22 mouse cellular contexts compared by ENCODE assay signal in the genomic region with DNA sequence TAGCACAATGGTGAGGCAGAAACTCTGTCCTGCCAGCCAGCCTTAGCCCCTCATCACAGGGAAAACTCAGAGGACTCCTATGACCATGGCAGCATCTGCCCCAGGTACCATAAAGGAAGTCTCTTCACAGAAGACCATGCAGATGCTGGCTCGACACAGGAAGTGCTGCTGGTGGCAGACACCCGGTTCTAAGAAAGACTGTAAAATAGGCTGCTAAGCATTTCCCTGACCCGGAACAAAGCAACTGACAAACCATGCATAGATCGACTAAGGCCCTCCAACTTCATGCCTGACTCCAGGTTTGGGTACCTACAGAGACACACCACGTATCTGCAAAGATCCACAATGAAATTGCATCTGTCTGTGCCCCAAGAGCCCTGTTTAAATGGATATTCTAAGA.
DNase-seq lines count a peak whose midpoint lies in the region; ATAC-seq and TF ChIP-seq lines count a peak whose summit lies in the region.
"Had no signal": no experiment of that assay in that cellular context is flagged by ENCODE, and none has a peak within 500 bp of the region (broad histone marks: within the 10 kb centered on the region; RNA-seq: fewer than 3 reads in every experiment).

No protein-coding gene starts in this region.

- peak; percentile 12 for DNase-seq in 416B (ENCODE audit: low read depth)
- DNase-seq in A20 (ENCODE audit: low read depth, low spot score) = peak; percentile 40
- DNase-seq in induced T-regulatory cell, adult 2 months (ENCODE audit: low read depth) = peak; percentile 71
- peak; percentile 57 for DNase-seq in thymus, adult 2 months
- no peak for DNase-seq in left cerebral cortex, postnatal 36 days (ENCODE audit: low spot score in 2 of 2)
- no peak for DNase-seq in cerebellum, postnatal 14 days
- DNase-seq in cerebellum, postnatal 10 days = no peak
- DNase-seq: adrenal gland, adult 8-10 months; cerebellum, adult 9-11 months; gastrocnemius, adult 2 months; heart, postnatal 14 days; kidney, adult 11 months had no signal

- H3K9ac ChIP-seq in forebrain, embryonic 16.5 days (replicated peaks; ENCODE audit: low read depth, low read length) = no peak overlapping the region
- H3K9ac ChIP-seq: embryonic facial prominence, embryonic 15.5 days; hindbrain, embryonic 15.5 days; liver, embryonic 14.5 days; midbrain, embryonic 15.5 days; stomach, embryonic 15.5 days had no signal

- H3K27me3 ChIP-seq in thymus, adult 2 months (ENCODE audit: control insufficient read depth, insufficient read depth, low read length) = no peaks in the 10 kb centered on the region
- H3K27me3 ChIP-seq in forebrain, embryonic 16.5 days (replicated peaks; ENCODE audit: control insufficient read depth, insufficient read depth, low read length) = no peaks in the 10 kb centered on the region
- H3K27me3 ChIP-seq: embryonic facial prominence, embryonic 15.5 days; hindbrain, embryonic 15.5 days; midbrain, embryonic 15.5 days; stomach, embryonic 15.5 days had no signal

- H3K4me1 ChIP-seq in thymus, adult 2 months (replicated peaks; ENCODE audit: control insufficient read depth, insufficient read depth, low read length) = peaks cover 45% of the 10 kb centered on the region
- no peaks in the 10 kb centered on the region; the same call in 1 of the 2 replicates for H3K4me1 ChIP-seq in forebrain, embryonic 16.5 days (replicated peaks; ENCODE audit: control insufficient read depth, insufficient read depth, low read length)
- H3K4me1 ChIP-seq: hindbrain, embryonic 15.5 days; stomach, embryonic 15.5 days had no signal

- intact Hi-C loops in left cerebral cortex, postnatal 36 days (cut with DNase I) = loop anchor here (5.0 kb wide), 1 partner anchor 145 kb away; no protein-coding TSS in a partner anchor

- no peak for ATAC-seq in forebrain, embryonic 16.5 days
- ATAC-seq: lung, postnatal 0 days; midbrain, embryonic 15.5 days had no signal

- H3K4me2 ChIP-seq in forebrain, embryonic 16.5 days (ENCODE audit: low read length) = no peak overlapping the region
- H3K4me2 ChIP-seq: embryonic facial prominence, embryonic 15.5 days; heart, embryonic 11.5 days; hindbrain, embryonic 15.5 days; midbrain, embryonic 15.5 days; stomach, embryonic 15.5 days had no signal

- under 1% methylated on average over 5 of the region's 5 CpGs for WGBS in thymus, adult 2 months
- WGBS in forebrain, embryonic 16.5 days = 85% methylated on average over 5 of the region's 5 CpGs

- no peaks in the 10 kb centered on the region for H3K36me3 ChIP-seq in thymus, adult 2 months (ENCODE audit: control insufficient read depth, insufficient read depth, low read length)
- H3K36me3 ChIP-seq in forebrain, embryonic 16.5 days (ENCODE audit: control insufficient read depth, insufficient read depth) = no peaks in the 10 kb centered on the region
- H3K36me3 ChIP-seq: embryonic facial prominence, embryonic 15.5 days; forebrain, embryonic 10.5 days; hindbrain, embryonic 15.5 days; midbrain, embryonic 15.5 days; stomach, embryonic 15.5 days had no signal

- H3K9me3 ChIP-seq in forebrain, embryonic 16.5 days (ENCODE audit: control insufficient read depth, low read length) = no peaks in the 10 kb centered on the region
- H3K9me3 ChIP-seq: embryonic facial prominence, embryonic 15.5 days; forebrain, embryonic 10.5 days; hindbrain, embryonic 15.5 days; midbrain, embryonic 15.5 days; stomach, embryonic 15.5 days had no signal

- no peak for TF ChIP-seq POLR2A in thymus, adult 2 months (IDR thresholded peaks at IDR 0.05; ENCODE audit: control insufficient read depth, extremely low read depth, insufficient read depth, low read length, poor library complexity)

- H3K4me3 ChIP-seq in thymus, adult 2 months (ENCODE audit: control insufficient read depth, insufficient read depth, low read length) = no peak overlapping the region
- no peak overlapping the region for H3K4me3 ChIP-seq in forebrain, embryonic 16.5 days (replicated peaks; ENCODE audit: low read length)
- H3K4me3 ChIP-seq: embryonic facial prominence, embryonic 15.5 days; forebrain, embryonic 10.5 days; gastrocnemius, adult 2 months; hindbrain, embryonic 15.5 days; midbrain, embryonic 15.5 days; stomach, embryonic 15.5 days had no signal

- peak overlapping the region; percentile 89 for H3K27ac ChIP-seq in thymus, adult 2 months (ENCODE audit: control insufficient read depth, insufficient read depth, low read length)
- no peak overlapping the region for H3K27ac ChIP-seq in forebrain, embryonic 16.5 days (ENCODE audit: low read length)
- H3K27ac ChIP-seq: embryonic facial prominence, embryonic 15.5 days; forebrain, embryonic 10.5 days; gastrocnemius, adult 2 months; hindbrain, embryonic 15.5 days; kidney, postnatal 0 days; liver, embryonic 14.5 days; stomach, embryonic 15.5 days had no signal

- no peak for TF ChIP-seq CTCF in thymus, adult 2 months (IDR thresholded peaks at IDR 0.05; ENCODE audit: borderline replicate concordance, control insufficient read depth, extremely low read depth, insufficient read depth, low read length, poor library complexity)

Comparison
In these comparisons a context has a peak if more than half of its experiments do, and no peak if none do; other contexts are left out.
1. DNase-seq: peak in 416B (single experiment), A20 (single experiment), induced T-regulatory cell, adult 2 months (single experiment) and thymus, adult 2 months (single experiment); none in left cerebral cortex, postnatal 36 days (0 of 2), cerebellum, postnatal 14 days (0 of 2) and cerebellum, postnatal 10 days (0 of 2).